Mouse (Mus musculus) cerebellum, postnatal 10 days (tissue): Measurements from ENCODE around the gene Slc10a7.

Experiments
- DNase-seq, 2 experiments: peaks; one replicate each; pipeline ENCODE4 v3.0.0; 2021; ENCODE audit warnings: mixed read lengths in 2 of 2

Gene Slc10a7

DNA sequence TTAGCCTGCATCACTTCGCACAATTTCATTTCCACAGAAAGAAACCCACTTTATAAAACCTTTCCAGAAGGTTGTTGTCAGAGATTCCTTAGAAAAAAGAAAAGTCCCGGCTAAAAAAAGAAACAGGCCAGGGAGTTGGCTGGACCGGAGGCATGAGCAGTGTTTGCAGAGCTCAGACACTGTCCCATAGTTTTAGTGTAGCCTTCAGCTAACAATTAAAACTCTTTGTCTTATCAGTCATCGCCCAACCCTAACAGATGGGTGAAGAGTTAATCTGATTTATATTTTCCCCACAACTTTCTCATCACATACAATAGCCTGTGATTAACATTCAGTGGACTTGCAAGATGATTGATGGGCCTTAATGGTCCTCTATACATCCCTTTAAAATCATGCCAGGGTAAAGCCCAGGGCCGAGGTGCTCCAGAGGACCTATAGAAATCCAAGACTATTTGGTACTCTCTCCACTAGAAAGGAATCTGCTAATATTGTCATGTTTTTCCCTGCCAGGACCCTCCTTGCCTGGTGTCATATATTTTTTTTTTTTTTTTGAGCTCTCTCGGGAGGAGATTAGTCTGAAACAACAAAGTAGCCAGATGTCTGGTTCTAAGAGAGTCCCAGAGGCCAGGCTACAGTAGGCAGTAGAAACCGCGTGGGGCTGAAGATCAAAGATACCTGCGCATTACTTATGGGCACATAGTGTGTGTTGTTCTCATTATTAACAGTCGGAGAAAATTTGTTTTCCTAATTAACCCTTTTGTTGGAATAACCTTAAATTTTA lies 41.0 kb downstream of the Slc10a7 start:
- no peak for DNase-seq

- peak; percentile 24 to 26 for DNase-seq
Observed at GRCm38 (mm10) chr8:78550752-78551134, 41.6 kb downstream of the Slc10a7 start.

DNA sequence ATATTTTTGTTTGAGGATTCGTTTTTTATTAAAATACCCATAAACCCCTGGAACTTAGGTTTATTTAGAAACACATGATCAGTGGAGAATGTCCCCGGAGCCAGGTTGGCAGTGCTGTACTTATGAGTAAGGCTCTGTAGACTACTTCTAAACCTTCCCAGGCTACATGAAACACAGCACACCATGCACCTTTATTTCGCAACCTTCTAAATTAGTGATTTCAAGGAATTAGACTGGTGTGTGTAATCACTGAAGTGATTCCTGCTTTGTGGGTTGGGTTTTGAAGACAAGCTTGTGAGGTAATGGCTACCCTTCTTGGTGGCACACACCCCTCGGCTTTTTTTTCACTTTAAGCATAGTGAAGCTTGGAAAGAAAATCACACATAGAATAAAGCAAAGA lies 46.7 kb downstream of the Slc10a7 start:
- no peak for DNase-seq

DNA sequence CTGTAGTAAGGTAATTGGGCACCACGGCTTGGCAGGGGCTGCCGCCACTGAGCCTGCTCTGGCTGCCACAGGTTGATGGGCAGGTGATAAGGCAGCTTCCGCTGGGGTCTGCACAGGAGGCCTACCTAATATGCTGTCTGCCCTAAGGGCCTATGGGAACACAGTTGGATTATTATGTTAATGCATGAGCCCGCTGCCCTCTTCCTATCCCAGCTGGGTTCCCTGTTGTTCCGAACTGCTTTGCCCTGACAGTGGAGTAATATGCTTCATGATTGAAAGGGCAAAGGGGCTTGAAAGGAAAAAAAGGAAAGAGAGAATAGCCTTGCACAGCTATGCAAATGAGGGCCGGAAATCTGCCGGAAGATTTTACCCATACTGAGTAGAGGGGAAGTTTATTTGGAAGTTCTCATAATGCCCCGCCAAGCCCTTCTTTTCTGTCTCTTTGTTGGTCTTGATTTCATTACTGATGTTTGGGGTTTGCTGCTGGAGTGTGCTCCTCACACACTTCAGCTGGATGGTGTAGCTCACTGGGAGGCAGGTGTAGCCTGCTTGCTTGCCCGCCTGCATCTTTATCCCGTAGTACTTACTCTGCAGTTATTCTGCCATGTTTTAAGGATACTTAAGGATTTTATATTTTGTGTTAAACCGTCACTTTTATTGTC lies 47.8 kb downstream of the Slc10a7 start:
- DNase-seq, result no peak

GRCm38 (mm10) chr8:78561620-78562019 lies 52.5 kb downstream of the Slc10a7 start:
- no peak for DNase-seq

DNA sequence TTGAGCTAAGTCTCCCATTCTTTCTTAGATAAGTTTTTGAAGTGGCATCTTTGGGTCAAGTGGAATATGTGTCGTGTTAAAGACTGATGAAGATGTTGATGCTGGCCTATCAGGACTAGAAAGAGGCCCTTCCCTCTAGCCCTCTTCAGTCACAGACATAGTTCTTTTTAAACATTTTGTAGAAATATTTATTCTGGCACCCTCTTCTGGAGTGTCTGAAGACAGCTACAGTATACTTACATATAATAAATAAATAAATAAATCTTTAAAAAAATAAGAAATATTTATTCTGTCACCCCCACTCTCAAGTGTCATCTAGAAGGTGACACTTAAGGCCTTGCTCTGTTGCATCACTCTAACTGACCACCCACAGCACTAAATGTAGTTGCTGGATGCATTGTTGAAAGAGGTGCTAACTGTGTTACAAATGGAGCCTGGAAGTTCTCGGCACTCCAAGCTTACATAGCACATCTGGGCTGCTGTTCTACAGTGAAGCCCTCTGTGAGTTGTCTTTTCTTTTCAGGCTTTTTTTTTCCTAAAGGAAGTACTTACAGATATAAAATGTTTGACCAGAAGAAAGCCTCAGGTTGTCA lies 54.4 kb downstream of the Slc10a7 start:
- DNase-seq, result no peak

DNA sequence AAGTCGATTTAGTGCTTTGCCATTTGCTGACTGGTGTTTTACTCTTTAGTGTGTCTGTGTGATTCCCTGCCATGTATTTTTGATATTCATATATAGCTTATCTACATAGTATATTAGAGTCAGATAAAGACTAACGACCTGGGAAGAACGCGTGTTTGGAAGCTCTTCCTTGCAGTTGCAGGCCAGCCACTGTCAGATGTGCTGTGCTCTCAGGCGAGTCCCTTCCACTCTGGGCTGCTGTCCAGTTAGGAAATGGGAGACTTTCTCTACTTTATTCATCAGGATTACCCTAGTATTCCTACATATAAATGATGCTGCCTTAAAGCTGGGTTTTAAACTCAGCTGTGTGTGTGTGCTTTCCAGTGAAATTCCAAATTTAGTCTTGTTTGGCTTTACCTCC lies 55.1 kb downstream of the Slc10a7 start:
- no peak for DNase-seq

GRCm38 (mm10) chr8:78568196-78568595 lies 59.0 kb downstream of the Slc10a7 start:
- DNase-seq, result no peak

DNA sequence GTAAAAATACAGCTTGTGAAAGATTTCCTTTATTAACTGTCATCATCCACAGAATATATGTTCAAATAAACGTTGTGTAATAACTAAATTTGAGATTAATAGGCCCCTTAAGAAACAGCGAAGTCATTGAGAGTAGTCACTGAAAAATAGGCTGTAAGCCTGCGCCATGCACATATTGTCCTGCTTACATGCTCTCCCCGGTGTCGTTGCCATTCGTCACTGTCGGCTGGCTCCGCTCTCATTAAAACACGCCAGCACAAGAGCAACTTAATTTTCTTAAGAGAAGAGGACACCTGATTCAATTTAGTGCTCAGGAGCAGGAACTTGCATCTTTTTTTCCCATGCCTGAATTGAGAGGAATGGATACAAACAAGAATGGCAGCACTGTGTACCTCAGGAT lies 62.4 kb downstream of the Slc10a7 start:
- no peak for DNase-seq

DNA sequence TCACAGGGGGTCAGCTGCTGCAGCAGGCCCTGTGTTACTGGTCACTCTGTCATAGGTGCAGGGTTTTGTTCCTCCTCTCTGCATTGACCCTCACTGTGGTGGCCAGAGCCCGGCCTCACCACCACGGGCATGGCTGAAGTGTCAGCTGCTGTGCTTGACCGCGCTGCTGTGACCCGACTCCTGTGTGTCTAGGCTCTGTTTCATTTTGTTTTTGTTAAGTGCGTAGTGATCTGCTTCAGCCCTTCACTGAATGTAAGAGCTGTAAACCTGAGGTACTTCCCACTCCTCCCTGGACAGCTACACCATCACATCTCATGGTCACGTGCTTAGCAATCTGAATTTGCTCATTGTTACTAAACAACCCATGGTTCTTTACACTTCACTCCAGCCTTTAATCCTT lies 65.1 kb downstream of the Slc10a7 start:
- no peak for DNase-seq

DNA sequence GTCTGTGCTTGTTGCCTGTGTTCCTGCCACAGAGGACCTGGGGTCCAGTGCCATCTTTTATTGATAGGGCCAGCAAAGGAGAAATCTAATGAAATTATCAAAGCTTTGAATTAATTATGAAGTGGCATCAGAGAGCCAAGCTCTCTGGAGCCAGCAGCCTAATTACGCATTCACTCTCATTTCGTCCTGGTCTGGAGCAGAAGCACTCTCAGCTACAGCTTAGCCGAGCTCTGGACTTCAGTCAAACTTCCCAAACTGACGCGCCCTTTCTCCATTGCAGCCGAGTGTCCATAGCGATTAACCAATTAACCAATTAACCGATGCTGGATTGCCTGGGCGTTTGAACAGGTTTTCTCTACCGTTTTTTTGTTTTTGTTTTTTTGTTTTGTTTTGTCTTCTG lies 68.4 kb downstream of the Slc10a7 start:
- DNase-seq, result peak; percentile 11 to 14

GRCm38 (mm10) chr8:78578036-78578435 lies 68.9 kb downstream of the Slc10a7 start:
- DNase-seq, result no peak

DNA sequence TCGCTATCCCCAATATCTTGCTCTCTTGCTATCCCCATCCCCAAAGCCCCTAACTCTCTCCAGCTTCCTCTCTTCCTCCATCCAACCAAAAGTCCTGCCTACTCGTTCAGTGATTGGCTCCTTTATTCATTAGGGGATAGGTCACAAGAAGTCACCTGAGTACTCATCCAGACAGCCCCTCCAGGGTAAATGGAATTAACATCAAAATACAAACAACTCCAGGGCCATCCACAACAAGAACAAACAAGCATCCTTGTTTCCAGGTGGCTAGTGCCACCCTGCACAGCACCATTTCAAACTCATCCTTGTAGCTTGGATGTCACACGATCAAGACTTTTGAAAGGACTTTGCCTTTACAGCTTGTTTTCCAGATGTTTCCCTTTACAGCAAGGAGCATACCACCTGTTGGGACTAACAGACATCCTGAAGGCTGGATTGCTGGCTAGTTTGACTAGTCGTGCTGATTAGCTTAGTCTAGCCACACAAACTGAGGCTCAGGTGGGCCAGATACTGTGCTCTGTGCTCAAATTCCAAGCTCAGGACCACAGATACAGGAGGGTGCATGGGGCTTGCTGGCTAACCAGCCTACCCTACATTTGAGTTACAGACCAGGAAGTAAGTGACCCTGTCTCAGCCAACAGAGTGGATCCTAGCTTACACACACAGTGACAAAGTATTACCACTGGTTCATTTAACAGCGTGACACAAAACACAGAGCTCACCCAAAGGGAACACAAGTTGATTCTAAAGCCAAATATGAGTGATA lies 75.0 kb downstream of the Slc10a7 start:
- DNase-seq, result no peak

DNA sequence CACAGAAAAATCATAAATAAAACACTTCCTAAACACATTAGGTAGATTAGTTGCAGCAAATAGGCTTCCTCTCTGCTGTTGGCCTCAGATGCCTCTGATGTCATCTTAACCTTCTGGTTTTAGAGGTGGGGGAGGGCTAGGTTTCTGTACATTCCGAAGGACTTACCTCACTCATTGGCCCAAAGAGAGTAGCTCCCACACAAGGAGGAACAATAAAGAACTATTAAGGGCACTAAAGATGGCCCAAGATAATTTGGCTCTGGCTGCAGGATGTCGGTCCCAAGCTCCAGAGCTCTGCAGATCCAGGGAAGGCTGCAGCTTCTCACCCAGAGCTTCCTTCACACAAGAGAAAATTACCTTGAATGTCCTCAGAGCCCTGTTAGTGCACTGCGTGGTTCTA lies 75.7 kb downstream of the Slc10a7 start:
- no peak for DNase-seq

GRCm38 (mm10) chr8:78595481-78595908 lies 86.3 kb downstream of the Slc10a7 start:
- peak; percentile 56 to 68 for DNase-seq

- DNase-seq, result peak; percentile 66 to 82
Observed at GRCm38 (mm10) chr8:78598237-78598636, 89.1 kb downstream of the Slc10a7 start.

- DNase-seq, result no peak
Observed at GRCm38 (mm10) chr8:78603084-78603483, 93.9 kb downstream of the Slc10a7 start.

- peak; percentile 12 to 28 for DNase-seq
Observed at GRCm38 (mm10) chr8:78604426-78604825, 95.3 kb downstream of the Slc10a7 start.

DNA sequence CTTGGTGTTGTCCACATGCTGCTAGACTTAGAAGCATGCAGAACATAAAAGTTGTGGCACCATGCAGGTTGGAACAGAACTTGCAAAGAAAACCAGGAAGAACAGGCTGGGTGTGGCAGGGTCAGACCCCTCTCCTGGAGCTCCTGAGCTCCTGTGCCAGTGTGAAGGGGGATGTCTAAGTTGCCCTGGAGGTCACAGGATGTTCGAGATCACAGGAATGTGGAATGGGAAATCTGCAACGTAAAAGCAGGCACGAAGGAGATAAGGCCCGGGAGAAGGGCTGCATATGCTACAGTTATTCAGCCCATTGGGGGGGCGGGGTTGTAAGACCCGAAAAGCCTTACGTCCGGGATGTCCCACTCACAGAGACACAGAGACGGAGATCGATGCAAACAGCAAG lies 100.2 kb downstream of the Slc10a7 start:
- DNase-seq, result no peak

GRCm38 (mm10) chr8:78611019-78611418 lies 101.9 kb downstream of the Slc10a7 start:
- no peak for DNase-seq

- no peak for DNase-seq
Observed at GRCm38 (mm10) chr8:78622362-78622761, 113.2 kb downstream of the Slc10a7 start.

- DNase-seq, result no peak
Observed at GRCm38 (mm10) chr8:78623972-78624371, 114.8 kb downstream of the Slc10a7 start.

DNA sequence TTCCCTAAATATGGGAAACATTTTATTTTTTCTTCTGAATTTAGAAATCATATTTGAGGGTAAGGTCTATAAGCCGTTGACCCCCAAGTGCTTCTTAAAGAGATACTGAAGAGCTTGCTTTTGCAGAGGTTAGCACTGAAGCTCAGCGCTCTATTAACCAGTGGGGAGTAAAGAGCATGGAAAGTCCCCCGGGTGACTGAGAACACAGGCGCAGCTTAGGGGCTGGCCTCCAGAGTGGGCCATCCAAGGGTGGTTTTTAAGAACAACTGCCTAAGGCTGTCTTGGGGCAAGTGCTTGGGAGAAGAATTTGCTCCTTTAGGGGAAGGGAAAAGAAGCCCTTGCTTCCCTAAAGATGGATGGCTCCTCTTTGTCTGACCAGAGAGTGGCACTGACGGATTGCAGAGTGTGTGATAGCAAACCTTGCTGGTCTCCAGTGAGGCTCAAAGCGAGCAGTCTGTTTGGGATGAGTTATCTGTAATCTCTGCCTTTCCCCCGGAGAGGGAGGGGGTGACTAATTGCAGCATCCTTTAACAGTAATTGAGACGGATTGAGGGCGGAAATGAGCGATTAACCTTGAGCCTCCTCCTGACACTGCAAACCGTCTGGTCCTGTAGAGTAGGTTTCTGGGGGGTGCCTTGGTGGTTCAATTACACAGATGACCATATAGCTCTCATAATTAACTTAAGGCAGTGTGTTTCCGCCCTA lies 115.7 kb downstream of the Slc10a7 start:
- DNase-seq, result no peak
